Mouse (Mus musculus): ENCODE results near the gene Ano6. TPM values are rescaled to one million over a fixed set of nuclear protein-coding genes. Genes with fewer than 3 reads are reported as not detected.

The Ano6 gene
- polyA plus RNA-seq, 1 experiment from 2014 or later: 6.9 TPM

DNA sequence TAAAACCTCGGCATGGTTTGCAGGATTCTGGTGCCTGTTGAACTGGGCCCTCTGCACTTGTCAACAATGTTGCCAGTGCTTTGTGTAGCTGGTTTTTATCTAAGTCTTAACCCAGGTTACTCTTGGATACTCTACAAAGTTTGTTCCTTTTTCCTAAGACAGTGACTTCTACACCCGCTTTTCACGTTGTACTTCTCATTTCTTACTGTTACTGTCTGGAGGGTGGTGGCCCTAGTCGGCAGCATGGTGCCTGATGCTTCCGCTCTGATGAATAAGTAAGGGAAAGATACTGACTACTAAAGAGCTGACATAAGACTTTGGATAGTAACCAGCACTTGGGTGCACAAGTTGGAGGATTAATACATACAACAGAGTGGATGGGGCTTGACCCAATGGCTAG is 9.0 kb downstream of the Ano6 start:
- no peak overlapping the region for H3K4me3 ChIP-seq (ENCODE audit: low read depth, low read length)
- peaks cover 21% of the 10 kb centered on the region for H3K4me1 ChIP-seq (ENCODE audit: insufficient read depth)
- TF ChIP-seq EP300 (IDR thresholded peaks at IDR 0.05; ENCODE audit: low read depth) (no peak), CTCF (IDR thresholded peaks at IDR 0.05; ENCODE audit: low read depth) (no peak)
- H3K27ac ChIP-seq (ENCODE audit: low read depth): no peak overlapping the region
- DNase-seq (no peak), ATAC-seq (no peak)
- 67% methylated on average over 5 of the region's 5 CpGs for WGBS (ENCODE audit: insufficient replicate concordance)
- H3K27me3 ChIP-seq (ENCODE audit: insufficient read depth, low read length): no peaks in the 10 kb centered on the region
- no peaks in the 10 kb centered on the region for H3K9me3 ChIP-seq (ENCODE audit: low read length)
- no peak overlapping the region for H3K9ac ChIP-seq (replicated peaks)
- no peaks in the 10 kb centered on the region for H3K36me3 ChIP-seq (replicated peaks; ENCODE audit: insufficient read depth, low read length)
- no peak overlapping the region for H3K4me2 ChIP-seq (ENCODE audit: low read depth, low read length)

- ATAC-seq (no peak), DNase-seq (no peak)
- Histone ChIP-seq H3K27ac (ENCODE audit: low read depth) (no peak overlapping the region), H3K9me3 (ENCODE audit: low read length) (no peaks in the 10 kb centered on the region), H3K4me1 (ENCODE audit: insufficient read depth) (peaks cover 17% of the 10 kb centered on the region), H3K36me3 (replicated peaks; ENCODE audit: insufficient read depth, low read length) (no peaks in the 10 kb centered on the region), H3K4me3 (ENCODE audit: low read depth, low read length) (no peak overlapping the region), H3K4me2 (ENCODE audit: low read depth, low read length) (no peak overlapping the region), H3K9ac (replicated peaks) (no peak overlapping the region), H3K27me3 (ENCODE audit: insufficient read depth, low read length) (no peaks in the 10 kb centered on the region)
- TF ChIP-seq CTCF (IDR thresholded peaks at IDR 0.05; ENCODE audit: low read depth): no peak
- no peak for TF ChIP-seq EP300 (IDR thresholded peaks at IDR 0.05; ENCODE audit: low read depth)
These were observed 9.4 kb downstream of the Ano6 start for GRCm38 (mm10) chr15:95800051-95800450.

- H3K4me2 ChIP-seq (ENCODE audit: low read depth, low read length): no peak overlapping the region
- H3K27me3 ChIP-seq (ENCODE audit: insufficient read depth, low read length): no peaks in the 10 kb centered on the region
- H3K9ac ChIP-seq (replicated peaks): no peak overlapping the region
- H3K36me3 ChIP-seq (replicated peaks; ENCODE audit: insufficient read depth, low read length): no peaks in the 10 kb centered on the region
- no peak overlapping the region for H3K27ac ChIP-seq (ENCODE audit: low read depth)
- TF ChIP-seq EP300 (IDR thresholded peaks at IDR 0.05; ENCODE audit: low read depth): no peak
- TF ChIP-seq CTCF (IDR thresholded peaks at IDR 0.05; ENCODE audit: low read depth): no peak
- 71% methylated on average over 21 of the region's 21 CpGs for WGBS (ENCODE audit: insufficient replicate concordance)
- DNase-seq: no peak
- ATAC-seq: no peak
- H3K4me1 ChIP-seq (ENCODE audit: insufficient read depth): peaks cover 15% of the 10 kb centered on the region
- no peak overlapping the region for H3K4me3 ChIP-seq (ENCODE audit: low read depth, low read length)
- H3K9me3 ChIP-seq (ENCODE audit: low read length): no peaks in the 10 kb centered on the region
These were observed 10.8 kb downstream of the Ano6 start for GRCm38 (mm10) chr15:95801261-95801979.

GRCm38 (mm10) chr15:95802140-95802539 is 11.5 kb downstream of the Ano6 start:
- TF ChIP-seq EP300 (IDR thresholded peaks at IDR 0.05; ENCODE audit: low read depth) (no peak), CTCF (IDR thresholded peaks at IDR 0.05; ENCODE audit: low read depth) (no peak)
- Histone ChIP-seq H3K9me3 (ENCODE audit: low read length) (no peaks in the 10 kb centered on the region), H3K4me3 (ENCODE audit: low read depth, low read length) (no peak overlapping the region), H3K4me1 (ENCODE audit: insufficient read depth) (peaks cover 15% of the 10 kb centered on the region), H3K27ac (ENCODE audit: low read depth) (no peak overlapping the region), H3K9ac (replicated peaks) (no peak overlapping the region), H3K4me2 (ENCODE audit: low read depth, low read length) (no peak overlapping the region), H3K27me3 (ENCODE audit: insufficient read depth, low read length) (no peaks in the 10 kb centered on the region), H3K36me3 (replicated peaks; ENCODE audit: insufficient read depth, low read length) (no peaks in the 10 kb centered on the region)
- ATAC-seq (no peak), DNase-seq (no peak)
- 78% methylated on average over 6 of the region's 6 CpGs for WGBS (ENCODE audit: insufficient replicate concordance)

DNA sequence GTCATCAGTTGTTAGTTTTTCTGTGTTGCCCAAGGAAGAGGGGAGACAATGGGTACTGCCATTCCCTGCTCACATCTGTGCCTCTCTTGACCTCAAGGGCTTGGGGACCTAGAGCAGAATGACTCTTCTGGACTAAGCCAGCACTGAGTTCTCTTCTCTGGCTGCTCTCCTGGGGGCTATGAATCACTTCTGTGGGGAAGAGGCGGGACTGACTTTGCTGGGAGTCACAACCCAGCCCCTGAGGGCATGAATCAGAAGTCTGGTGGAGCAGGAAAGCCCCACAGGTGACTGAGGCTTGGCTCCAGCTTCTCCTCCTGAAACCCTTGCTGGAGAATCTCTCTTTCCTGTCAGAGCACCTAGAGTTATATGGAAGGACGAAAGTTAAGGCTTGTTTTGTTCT is 12.1 kb downstream of the Ano6 start:
- H3K27ac ChIP-seq (ENCODE audit: low read depth): no peak overlapping the region
- no peak overlapping the region for H3K4me2 ChIP-seq (ENCODE audit: low read depth, low read length)
- no peak for TF ChIP-seq CTCF (IDR thresholded peaks at IDR 0.05; ENCODE audit: low read depth)
- TF ChIP-seq EP300 (IDR thresholded peaks at IDR 0.05; ENCODE audit: low read depth): no peak
- H3K36me3 ChIP-seq (replicated peaks; ENCODE audit: insufficient read depth, low read length): no peaks in the 10 kb centered on the region
- WGBS (ENCODE audit: insufficient replicate concordance): 76% methylated on average over 2 of the region's 2 CpGs
- no peak overlapping the region for H3K9ac ChIP-seq (replicated peaks)
- H3K4me3 ChIP-seq (ENCODE audit: low read depth, low read length): no peak overlapping the region
- DNase-seq (no peak), ATAC-seq (no peak)
- no peaks in the 10 kb centered on the region for H3K27me3 ChIP-seq (ENCODE audit: insufficient read depth, low read length)
- peaks cover 17% of the 10 kb centered on the region for H3K4me1 ChIP-seq (ENCODE audit: insufficient read depth)
- no peaks in the 10 kb centered on the region for H3K9me3 ChIP-seq (ENCODE audit: low read length)

GRCm38 (mm10) chr15:95803484-95803883 is 12.8 kb downstream of the Ano6 start:
- no peak overlapping the region for H3K27ac ChIP-seq (ENCODE audit: low read depth)
- H3K36me3 ChIP-seq (replicated peaks; ENCODE audit: insufficient read depth, low read length): no peaks in the 10 kb centered on the region
- no peak overlapping the region for H3K4me2 ChIP-seq (ENCODE audit: low read depth, low read length)
- WGBS (ENCODE audit: insufficient replicate concordance): 79% methylated on average over 3 of the region's 3 CpGs
- TF ChIP-seq CTCF (IDR thresholded peaks at IDR 0.05; ENCODE audit: low read depth) (no peak), EP300 (IDR thresholded peaks at IDR 0.05; ENCODE audit: low read depth) (no peak)
- peaks cover 21% of the 10 kb centered on the region for H3K4me1 ChIP-seq (ENCODE audit: insufficient read depth)
- H3K9me3 ChIP-seq (ENCODE audit: low read length): no peaks in the 10 kb centered on the region
- ATAC-seq (no peak), DNase-seq (no peak)
- no peak overlapping the region for H3K4me3 ChIP-seq (ENCODE audit: low read depth, low read length)
- H3K9ac ChIP-seq (replicated peaks): no peak overlapping the region
- no peaks in the 10 kb centered on the region for H3K27me3 ChIP-seq (ENCODE audit: insufficient read depth, low read length)
